Mouse (Mus musculus) right cerebral cortex, postnatal 4 days (tissue): ENCODE data around the gene Col8a2.
A peak's percentile ranks its signal among the peaks of the same experiment; 100 is the strongest.

Experiments
- DNase-seq: peaks from one replicate; pipeline ENCODE4 v3.0.0-alpha.2; 2022

Col8a2 gene

DNA sequence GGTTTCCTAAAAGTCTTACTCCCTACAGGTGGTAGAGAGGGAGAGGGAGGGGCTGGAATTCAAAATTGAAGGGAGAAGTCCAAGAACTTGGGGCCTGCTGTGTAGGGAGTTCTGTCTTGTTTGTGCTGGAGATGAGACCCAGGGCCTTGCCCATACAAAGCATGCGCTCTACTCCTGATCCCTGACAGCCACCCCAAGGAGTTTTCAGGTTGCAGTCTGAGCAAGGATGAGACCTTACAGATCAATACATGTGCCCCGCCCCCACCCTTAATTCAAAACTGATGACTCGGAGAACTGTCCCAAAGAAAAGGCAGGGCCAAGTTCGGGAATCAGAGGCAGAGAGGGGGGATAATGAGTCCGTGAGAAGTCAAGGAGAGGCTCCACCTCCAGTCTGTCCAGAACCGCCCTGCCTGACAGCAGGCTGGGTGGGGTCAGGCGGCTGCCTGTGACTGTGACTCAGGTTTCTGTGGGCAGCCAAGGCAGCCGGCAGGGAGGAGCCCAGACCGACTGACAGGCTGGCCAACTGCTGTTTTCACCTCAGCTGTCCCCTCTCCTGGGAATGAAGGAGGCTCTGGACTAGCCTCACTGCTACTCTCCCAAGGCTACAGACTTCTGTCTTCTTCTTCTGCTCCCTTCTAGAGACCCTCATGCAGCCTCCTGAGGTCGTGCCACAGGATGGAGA is 25.9 kb upstream of the Col8a2 start:
- no peak for DNase-seq

DNA sequence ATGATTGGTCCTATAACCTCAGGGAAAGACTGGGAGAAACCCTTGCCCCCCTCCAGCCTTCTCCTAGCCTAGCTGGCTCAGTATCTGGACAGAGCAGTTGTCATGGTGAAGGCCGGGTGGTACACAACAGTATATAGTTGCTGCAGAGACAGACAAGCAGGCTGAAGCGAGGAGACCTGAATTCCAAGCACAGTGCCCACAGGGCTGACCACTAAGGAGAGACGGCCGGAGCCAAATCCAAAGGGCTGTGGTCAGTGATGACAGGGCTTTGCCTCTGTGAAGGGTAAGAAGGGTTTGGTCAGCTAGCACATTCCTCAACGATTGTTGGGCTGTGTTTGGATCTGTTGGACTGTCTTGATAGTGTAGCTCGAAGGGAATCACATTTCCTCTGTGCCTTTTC is 25.3 kb upstream of the Col8a2 start:
- no peak for DNase-seq

DNA sequence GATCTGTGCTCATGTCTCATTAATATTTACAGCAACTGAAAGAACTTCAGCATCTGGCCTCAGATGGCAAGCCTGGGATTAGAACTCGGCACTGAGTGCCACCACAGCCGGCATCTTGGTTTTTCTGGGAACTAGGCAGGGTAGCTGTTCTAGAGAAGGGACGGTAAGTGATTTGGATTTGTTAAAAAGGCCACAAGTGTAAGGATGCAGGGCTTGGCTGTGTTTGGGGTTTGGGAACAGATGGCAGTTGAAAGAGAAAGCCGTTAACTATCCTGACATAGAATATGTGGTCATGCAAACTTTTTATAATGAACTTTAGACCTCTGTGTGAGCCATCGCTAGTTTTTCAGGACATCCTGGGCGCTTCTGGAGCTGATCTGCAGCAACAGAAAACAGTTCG is 24.9 kb upstream of the Col8a2 start:
- no peak for DNase-seq

DNA sequence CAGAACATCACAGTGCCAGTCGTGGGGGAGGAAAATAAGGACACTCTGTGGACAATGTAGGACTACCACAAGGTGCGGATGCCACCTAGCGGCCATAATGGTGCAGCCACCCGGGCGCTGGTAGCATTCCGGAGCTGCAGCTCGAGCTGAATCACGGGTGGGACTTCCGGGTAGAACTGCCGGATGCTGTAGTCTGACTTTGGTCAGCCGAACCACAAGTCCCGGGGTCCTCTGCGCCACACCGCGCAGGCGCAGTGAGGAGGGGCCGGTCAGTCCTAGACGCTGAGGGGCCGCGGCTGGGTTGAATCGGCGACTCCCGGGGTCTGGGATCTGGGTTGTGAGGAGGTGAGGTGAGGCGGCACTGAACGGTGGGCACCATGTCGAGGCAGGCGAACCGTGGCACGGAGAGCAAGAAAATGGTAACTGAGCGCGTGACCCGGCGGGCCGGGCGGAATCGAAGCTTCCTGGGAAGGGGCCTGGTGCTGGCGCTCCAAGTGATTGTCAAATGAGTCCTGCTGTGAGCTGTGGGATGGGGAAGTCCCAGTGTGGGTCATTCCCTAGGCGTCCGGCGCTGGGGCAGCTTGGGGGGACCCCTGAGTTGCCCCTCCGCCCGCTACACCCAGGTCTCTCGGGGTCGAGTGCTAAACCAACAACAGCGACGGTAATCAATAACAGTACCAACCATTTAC is 24.3 kb upstream of the Col8a2 start, which contains the start of gene Trappc3:
Trappc3 (plus strand) TSS at position 207 of the 689 bp plus-strand sequence.
- DNase-seq: peak; percentile 99

DNA sequence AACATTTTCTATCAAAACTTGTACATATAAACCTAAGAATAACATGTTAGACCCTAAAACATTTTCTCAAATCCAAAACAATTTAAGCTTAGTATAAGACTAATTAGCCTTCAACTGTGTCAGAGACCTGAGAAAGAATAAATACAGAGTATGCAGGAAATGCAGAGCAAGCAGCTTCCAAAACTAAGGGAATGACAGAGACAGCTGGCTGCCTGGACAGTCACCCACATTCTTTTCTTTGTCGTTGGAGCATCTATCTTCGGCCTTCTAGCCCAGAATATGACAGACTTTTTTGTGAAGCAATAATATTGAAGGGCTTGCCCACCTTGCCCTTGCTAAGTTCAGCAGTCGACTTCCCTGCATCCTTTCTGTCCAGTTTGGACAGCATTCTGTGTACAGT is 17.3 kb upstream of the Col8a2 start:
- no peak for DNase-seq

DNA sequence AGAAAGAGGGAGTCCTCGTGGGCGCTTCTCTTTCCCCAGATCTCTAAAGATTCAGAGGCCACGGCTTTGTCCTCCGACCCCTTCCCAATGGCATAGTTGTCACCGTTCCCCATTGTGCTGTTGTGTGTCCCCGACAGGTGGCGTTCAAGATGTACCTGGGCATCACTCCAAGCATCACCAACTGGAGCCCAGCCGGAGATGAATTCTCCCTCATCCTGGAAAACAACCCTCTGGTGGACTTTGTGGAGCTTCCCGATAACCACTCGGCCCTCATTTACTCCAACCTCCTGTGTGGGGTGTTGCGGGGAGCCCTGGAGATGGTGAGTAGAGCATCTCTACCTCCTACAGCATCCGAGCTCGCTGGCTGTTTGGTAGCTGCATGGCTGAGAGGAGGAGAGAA is 12.8 kb upstream of the Col8a2 start:
- DNase-seq: no peak

DNA sequence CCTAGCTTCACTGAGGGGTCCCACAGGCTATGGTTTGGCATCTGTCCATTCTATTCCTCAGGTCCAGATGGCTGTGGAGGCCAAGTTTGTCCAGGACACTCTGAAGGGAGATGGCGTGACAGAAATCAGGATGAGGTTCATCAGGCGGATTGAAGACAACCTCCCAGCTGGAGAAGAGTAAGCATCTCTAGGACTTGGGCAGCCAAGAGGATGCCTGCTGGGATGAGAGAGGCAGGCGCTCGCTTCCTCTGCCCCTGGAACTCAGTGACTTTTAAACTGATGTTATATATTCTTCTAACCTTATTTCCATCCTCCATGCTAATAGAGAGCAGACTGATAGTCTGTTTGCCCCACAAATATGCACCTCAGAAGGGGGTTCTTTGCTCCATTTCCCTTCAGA is 11.5 kb upstream of the Col8a2 start:
- no peak for DNase-seq

DNA sequence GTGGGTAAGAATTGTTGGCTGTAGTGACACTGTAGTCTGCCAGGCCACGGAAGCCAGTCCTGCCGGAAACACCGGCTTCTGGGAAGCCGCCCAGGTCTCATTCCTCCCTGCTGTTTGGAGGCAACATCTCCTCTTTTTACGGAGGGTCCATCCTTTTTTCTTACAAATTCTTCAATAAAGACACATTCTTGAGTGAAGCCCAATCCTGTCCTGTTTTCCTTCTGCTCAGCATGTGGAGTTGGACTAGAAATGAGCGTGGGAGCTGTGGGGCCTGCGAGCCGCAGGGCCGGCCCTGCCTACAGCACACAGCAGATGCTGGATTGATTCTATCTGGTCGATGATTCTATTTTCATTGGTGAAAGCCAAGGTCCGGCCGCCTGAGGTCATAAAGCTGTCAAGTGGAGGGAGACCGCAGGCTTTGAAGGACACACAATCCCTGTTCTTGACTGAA is 10.9 kb upstream of the Col8a2 start:
- DNase-seq: no peak

DNA sequence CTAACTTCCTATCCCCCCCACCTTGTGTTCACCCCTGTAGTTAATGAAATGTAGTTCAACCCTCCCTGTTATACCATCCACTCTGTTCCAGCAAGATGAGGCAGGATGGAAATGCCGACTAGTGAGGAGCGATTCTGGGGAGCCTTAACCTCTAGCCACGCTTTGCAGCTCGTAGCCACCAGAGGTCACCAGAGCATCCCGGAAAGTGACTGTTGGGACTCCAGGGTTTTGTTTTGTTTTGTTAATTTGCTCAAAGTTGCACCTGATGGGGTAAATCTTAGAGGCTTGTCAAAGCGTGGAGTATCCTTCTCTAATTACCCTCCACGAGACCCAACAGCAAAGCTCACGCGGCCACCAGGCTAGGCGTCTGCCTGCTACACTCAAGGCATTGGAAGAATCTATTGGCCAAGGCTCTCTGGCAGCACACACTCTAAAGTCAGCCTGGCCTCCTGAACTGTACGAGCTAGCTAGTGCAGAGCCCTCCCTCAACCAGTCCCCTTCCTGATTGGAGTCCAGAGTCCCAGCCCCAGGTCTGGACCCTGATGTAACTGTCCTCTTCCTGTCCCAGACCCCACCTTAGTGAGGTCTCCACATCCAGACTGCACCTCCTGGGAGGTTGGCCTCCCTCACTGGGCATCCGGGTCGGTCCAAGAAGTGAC is 8.6 kb upstream of the Col8a2 start:
- no peak for DNase-seq

DNA sequence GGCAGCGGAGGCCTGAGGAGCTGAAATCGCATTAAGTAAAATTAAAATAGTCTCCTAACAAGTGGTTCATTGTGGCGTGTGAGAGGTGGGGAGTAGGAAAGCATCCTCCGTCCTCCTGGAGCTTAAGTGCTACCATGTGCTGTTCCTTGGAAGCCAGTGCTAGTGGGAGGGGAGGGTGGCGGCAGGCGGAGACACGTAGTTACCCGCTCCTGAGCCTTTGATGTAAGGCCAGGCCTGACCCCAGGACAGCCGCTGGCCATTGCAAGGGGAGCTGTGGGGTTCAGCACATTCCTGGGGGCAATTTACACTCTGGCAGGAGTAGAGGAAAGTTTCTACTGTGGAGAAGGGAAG is 8.1 kb upstream of the Col8a2 start:
- no peak for DNase-seq

DNA sequence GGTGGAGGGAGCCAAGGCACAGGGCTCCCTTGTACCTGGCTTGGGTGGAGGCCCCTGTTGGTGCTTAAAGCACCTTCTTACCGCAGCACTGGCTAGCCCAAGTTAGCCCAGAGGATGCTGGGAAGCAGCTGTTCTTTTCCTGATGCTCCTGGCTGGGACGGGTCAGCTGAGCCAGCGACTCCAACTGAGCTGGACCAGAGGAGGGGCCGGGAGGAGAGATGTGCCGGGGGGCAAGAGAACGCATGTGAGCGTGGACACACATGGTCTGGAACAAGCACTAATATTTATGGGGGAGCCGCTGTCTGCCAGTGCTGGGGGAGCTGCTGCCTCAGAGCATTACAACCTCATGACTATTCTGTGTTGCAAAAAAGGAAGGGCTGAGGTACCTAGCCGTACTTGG is 7.6 kb upstream of the Col8a2 start:
- no peak for DNase-seq

DNA sequence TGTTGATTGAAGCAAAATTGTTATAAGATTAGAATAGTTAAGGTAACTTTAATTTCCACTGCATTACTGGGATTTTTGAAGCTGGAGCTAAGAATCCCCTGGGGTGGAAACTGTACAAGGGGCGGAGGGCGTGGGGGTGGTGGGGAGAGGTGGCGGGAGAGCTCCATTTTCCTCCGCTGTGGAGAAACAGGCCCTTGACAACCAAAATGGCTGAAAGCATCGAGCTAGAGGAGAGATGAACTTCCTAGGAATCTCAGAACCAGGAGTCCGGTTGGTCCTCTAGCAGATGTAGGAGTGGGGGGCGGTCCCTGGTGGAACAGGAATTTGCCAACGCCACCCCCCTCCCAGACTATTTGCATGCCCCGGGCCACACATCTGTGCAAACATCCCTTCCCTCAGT is 4.9 kb upstream of the Col8a2 start:
- no peak for DNase-seq

DNA sequence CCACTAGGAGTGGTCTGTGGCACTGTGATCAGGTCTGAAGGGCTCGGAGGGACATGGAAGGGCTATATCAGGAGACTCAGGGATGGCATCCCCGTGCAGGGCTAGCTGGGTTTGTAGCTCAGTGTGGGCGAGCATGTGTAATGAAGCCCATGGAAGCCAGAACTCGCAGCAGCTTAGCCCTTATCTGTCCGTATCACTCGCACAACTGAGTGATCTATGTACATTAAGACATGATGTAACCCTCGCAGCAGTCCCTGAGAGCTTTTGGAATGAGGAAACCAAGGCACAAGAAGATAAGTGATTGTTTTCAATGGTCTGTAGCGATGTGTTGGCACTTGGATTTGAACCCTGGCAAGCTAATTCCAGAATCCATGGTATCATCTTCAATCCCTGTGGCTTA is 3.0 kb upstream of the Col8a2 start:
- DNase-seq: no peak

DNA sequence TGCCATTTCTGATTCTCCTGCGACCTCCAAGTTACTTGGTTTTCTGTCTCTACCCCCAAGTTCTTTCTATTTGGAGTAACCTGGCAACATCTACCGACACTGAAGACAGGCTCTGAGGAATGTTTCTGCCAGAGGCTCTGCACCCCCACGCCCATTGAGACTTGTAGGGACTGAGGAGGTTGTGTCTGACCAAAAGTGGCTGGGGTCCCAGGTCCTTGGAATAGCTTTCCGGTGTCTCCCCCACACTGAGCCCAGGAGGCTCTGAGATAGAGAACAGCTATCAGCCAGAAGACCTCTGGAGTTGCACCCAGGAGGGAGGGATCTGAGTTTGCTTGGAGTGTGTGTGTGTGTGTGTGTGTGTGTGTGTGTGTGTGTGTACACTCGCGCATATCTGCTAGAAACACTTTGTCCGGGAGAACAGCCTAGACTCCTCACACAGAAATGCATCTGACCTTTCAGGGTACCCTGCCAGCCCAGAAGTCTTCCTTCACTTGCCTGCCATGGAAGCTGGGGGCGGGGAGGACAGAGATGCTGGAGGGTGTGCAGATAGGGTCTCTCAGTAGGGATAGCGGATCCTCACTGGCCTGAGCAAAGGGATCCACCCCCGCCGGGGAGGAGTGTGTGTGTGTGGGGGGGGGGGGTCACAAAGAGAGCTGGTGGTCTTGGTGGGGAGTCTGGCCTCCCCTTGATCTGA is 856 bp downstream of the Col8a2 start:
- DNase-seq: no peak

DNA sequence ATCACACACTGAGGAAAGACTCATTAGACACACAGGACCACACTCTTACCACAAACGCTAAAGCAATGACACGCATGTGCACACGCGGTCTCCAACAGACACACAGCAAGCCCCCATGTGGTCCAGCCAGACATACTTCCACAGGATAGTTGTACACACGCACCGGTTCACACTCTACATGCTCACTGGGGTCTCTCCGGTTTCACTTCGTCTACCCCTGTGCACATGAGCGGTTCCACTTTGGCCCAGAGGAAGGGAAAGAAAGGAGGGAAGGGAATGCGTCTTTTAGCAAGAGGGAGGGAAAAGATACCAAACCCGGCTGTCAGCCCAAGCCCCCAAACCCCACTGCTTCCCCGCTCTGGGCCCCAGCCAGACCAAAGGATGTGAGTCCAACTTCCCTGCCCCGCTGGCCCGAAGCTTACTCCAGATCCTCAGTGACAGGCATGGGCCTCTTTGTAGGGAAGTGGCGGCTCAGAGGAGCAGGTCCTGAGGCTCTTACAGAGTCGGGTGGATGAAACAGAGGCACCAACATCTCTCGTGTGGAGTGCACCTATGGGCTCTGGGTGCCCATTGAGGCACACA is 1.6 kb downstream of the Col8a2 start:
- DNase-seq: no peak

DNA sequence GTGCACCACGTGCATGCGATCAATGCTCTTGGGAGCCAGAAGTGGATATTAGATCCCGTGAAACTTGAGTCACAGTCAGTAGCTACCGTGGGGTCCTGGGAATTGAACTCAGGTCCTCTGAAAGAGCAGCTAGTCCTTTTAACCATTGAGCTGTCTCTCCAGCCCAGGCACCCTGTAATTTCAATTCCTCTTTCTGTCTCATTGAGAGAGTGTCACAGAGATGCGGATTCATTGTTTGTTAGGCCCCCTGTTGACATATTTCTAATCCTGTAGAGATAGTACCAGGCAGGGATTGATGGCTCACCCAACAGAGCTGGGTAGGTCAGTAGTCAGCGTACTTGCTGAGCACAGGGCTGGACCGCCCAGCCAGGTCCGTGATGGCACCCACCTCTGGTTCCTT is 3.7 kb downstream of the Col8a2 start:
- DNase-seq: no peak

DNA sequence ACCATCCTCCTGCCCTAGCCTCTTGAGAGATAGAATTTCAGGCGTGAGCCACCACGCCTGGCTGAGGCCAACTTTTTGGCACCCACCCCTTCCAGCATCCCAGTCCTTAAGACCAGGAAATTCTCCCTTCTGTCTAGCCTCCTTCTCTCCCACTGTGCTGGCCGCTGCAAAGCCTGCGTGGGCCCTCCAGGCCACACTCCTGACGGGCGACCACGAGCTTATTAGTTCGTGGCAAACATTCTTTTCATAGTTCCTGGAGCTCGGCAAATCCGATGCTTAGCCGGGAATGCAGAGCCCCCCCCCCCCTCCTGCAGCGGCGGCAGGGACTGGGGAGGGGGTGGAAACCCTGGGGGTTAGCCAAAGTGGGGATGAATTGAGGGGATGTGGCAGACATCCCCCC is 4.6 kb downstream of the Col8a2 start:
- DNase-seq: no peak

DNA sequence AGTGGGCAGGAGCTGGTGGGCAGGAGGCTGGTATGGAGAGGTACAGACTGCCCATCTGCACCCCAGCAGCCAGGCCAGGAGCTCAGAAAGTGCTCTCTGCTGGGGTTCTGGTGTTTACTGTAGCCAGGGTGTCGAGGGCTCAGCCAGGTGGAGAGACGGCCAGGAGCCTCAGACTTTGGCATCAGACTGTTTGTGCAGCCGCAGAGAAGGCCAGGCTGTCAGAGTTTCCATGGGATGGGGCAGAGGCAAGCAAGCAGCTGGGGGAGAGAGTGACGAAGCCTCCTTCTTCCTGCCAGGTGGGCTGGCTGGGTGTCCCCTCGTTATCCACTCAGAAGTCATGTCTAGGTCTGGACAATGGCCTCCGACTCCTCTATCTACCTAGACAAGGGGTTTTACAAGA is 8.6 kb downstream of the Col8a2 start:
- no peak for DNase-seq

DNA sequence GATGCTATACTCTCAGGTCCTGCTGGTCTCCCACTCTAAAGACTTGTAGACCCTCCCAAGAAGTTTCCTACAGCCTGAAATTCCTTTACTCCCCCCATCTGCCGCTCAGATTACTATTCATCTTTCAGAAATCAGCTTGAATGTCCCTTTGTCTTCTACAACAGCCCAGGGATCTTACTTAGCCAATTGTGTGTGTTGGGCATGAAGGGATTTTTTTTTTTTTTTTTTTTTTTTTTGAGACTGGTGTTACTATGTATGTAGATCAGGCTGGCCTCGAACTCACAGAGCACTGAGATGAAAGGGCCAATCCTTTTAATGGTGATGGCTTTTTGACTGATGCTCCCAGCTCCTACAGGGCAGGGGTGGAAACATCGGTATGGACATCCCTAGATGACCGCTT is 9.3 kb downstream of the Col8a2 start:
- DNase-seq: no peak

DNA sequence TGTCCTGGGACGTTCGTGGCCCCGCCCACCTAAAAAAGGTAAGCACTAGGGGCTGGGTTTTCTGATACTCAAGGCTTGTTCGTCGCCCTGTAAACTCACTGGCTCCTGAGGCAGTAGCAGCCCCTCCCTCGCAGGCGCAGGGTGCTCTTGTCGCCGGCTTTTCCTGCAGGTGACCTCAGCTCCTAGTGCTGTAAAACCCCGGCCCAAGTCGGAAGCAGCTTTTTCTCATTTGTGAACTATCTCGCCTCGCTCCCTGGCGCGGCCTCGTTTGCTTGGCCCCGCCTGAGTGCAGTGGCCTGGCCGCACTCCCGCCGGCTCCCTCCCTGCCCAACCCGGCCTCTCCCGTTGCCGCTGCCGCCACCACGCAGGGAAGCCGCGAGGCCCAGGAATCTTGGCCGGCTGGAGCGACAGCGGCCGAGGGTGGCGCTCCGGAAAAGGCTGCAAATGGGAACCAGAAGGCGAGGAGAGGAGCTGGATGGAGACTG is 10.1 kb downstream of the Col8a2 start:
- peak; percentile 50 for DNase-seq

DNA sequence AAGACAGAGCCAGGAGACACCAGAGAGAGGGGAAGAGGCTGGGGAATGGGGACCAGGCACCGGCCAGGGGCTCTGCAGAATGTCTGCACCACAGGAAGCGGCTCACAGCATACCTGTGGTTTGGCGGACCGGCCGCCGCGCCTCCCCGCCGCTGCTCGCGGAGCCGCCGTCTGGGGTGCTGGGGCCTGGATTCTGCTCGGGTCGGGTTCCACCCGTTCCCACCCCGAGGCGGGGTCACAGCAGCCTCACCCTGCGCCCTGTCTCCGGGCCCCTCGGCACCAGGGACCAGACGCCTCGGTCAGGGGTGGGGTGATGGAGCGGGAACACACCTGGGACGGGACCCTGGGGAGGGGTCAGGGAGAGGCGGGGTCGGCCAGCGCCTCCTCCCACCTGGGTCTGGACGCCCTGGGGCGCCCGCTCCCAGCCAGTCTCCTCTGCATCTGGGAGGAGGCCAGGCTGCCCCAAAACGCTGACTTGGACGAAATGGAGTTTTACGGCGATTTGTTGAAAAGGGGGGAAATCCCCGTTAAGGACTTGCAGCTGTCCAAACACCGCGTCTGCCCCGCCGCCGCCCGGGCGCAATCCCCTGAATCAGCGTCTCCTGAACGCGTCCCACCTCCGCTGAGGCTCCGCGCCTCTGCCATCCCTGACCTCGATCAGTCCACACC is 14.5 kb downstream of the Col8a2 start:
- DNase-seq: no peak

DNA sequence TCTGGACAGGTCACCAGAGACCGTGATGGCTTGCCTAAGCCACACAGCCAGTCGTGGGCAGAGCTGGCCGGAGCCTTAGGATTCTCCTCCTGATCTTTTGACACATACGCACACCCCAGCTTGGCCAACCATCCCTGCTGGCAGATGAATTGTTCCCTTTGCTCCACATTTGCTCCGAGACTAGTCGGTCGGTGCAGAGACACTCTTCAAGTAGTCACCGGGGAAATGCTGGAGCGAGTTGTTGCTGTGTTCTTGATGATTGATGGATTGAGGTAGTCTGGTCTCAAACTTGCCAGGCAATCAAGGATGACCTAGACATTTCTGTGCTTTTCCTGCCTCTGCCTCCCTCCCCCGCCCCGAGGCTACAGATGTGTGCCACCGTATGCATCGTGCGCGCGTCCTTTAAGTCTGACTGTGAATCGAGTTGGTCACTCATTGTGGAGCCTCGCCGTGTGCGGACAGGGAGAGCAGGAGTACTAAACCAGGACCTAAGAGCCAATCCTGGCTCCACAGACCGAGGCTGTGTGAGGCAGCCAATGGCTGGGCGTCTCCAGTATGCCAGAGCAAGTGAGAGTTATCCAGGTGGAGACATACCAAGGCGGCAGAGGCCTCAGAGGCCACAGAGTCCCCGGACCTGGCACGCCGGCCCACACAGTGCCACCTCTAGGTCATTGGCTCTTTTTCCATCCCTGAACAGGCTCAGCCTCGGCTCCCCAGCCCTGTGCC is 15.2 kb downstream of the Col8a2 start:
- no peak for DNase-seq
